Mouse (Mus musculus): Measurements from ENCODE around the gene Ccdc66.

Ccdc66 gene

DNA sequence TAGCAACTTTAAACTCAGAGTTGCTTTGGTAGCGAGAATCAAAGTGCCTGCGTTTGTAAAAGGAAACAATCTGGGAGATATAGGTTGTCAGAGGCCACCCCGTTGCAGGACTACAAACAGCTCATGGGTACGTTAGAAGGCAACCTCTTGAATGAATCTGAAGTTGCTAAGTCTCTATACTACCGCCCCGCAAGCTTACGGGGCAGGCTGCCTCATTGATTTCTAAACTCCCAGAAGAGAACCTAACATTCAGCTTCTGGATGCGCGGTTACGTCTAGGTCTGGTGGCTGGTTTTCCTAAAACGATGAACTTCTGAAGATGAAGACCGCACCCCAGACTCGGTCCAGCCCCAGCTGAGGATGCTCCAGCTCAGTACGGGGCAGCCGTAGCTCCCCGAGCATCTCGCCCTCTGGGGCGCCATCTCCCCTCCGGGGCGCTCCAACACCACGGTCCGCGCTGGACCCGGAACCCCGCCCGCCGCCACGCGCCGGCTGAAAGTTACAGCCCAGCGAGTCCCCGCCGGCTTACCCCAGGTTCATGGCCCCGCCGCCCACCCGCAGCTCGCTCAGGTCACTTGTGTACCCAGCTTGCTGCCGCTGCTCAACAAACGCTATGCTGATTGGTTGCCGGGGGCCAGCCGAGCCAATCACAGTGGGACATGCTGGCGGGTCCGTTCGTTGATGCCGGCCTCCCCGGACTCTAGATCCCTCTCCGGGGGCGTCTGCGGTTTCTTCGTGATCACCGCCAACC, at the start of gene Ccdc66:
Gene Ccdc66, minus strand, starts transcription at position 567 of the 750 bp plus-strand sequence.
- peak; percentile 100 for DNase-seq

DNA sequence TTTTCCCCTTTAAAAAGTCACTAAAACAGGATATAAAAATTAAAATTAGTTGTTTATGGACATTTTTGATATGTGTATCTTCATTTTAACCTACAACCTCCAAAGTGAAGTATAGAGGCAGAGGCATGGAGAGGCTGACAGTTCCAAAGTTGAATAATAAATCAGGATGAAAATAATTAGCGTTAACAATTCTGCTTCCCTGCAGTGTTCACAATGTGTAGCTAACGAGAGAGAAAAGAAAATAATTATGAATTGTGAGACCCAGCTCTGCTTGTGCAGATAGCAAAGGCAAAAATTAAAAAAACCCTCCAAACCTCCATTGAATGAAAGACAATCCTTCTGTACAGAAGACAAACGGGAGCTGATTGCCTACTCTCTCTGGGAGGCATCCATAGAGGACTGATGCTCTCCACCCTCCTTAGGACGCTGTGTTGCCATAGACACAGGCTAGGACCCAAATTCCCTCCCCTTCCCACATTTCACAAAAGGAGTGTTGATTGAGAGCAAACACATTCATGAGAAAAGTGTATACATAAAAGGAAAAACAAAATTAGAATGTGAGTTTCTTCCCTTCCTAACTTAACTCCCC, 35.7 kb upstream of the Ccdc66 start:
- no peak for DNase-seq

DNA sequence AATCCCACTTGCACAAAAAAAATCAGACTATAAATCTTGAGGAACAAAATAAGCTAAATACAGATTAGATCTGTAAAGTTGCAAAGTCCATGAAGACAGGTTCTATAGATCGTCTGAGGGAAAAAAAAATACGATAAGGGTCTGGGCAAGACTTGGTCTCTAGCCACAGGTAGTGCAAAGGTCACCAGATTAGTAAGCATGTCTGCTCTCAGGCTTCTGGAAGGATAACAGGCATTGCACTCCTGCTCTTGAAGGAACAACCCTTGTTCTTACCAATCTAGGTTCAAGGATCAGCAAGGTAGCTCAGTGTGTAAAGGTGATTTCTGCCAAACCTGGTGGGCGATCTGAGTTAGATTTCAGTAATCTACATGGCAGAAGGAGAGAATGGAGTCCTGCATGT, 28.2 kb upstream of the Ccdc66 start:
- no peak for DNase-seq

DNA sequence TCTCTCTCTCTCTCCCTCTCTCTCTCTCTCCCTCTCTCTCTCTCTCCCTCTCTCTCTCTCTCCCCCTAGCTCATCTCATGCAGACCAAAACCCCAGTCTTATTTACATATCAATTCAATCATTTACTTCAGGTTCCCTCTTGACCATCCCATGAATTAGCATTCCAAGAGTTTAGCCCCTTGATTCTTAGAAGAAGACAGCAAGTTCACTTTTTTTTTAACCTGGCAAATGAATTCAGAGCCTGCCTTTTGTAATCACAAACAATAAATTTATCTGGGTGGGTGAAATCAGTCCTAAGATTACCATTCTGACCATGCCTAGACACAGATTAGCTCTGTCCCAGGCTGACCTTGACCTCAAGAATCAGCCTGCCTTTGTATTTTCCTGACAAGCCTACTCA, 16.3 kb upstream of the Ccdc66 start:
- DNase-seq: no peak

DNA sequence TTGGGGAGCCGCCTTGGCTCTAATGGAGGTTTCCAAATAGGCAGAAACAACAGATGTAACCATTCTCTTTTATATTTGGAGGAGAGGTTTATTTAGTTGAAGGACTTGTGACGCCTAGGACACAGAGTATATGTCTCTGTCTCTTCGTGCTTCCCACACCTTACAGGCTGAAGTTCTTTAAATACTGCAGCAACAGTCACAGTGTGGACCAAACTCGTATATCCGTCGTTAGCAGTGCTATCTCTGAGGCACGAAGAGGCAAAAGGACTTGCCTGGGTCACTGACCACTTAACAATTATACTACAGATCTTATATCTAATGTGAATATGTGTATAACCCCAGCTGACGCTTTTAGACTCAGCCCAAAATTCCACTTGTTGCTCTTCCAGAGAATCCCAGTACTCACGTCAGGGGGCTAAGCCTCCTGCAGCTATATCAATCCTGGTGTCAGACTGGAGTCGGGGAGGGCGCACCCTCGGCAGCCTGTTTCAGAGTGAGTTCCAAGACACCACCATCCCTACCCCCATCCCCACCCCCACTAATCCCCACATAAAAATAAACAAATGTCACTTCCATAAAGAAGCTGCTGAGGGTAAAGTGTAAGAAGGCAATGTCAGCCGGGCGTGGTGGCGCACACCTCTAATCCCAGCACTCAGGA, 513 bp upstream of the Ccdc66 start:
- DNase-seq: no peak

DNA sequence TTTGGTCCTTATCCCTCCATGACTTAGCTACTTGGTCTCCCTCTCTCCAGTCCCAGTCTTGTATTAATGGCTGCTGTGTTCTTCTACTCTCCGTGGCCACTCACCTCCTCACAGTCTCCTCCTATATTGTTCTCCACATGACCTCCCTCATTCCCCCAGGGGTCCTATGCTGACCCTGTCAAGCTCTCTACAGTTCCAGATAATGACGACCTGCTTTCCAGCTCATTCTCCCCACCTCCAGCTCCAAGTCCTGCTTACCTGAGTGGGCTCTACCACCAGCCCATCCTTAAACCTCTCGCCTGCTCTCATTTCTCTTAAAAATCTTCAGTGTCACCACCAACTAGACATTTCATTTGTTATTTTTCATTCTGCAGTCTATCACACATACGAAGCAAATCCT, 7.2 kb downstream of the Ccdc66 start:
- no peak for DNase-seq

DNA sequence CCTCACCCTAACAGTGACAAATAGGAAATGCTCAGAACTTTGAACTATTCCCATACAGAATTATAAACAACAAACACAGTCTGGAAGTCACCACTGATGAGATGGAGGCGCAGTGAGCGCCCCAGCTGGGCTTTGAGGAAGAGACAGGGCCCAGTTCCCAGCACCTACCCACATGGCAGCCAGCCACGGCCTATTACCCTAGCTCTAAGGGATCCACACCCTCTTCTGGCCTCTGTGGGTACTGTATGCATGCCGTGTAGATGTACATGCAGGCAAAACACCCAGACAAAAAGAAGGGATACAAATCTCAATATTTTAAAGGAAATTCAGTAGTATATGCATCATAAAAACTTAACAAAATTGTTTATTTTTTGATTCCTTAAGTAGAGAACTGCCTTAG, 14.7 kb downstream of the Ccdc66 start:
- no peak for DNase-seq

DNA sequence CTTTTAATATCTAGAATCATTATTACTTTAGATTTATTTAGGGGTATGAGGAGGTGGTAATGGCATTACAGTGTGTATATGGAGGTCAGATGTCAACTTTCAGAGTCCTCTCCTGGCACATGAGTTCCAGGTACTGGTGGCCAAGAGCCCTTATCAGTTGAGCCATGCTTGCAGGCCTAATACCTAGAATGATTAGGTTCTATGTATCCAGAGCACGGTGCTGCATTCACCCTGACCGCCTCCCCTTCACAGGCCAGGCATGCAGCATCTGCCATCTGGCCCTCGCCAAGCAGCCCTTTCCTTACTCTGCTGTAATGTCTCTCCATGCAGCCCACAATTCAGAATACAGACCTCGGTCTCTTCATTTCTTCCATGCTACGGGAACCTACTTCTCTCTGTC, 16.9 kb downstream of the Ccdc66 start:
- DNase-seq: no peak

DNA sequence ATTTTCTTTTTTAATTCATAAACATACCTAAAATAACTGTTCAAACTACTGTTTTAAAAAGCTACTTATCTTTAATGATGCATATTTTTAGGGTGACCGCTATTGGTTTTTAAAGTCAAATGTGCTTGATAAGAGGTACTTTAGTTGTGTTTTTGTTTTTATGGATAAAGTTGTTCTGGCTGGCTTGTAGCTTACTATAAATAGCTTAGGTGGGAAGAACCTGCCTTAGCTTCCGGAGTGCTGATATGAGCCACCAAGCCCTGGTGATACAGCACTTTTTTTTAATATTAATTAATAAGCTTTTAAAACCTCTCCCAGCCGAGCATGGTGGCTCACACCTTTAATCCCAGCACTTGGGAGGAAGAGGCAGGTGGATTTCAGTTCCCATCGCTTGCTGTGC, 61.3 kb downstream of the Ccdc66 start:
- no peak for DNase-seq

DNA sequence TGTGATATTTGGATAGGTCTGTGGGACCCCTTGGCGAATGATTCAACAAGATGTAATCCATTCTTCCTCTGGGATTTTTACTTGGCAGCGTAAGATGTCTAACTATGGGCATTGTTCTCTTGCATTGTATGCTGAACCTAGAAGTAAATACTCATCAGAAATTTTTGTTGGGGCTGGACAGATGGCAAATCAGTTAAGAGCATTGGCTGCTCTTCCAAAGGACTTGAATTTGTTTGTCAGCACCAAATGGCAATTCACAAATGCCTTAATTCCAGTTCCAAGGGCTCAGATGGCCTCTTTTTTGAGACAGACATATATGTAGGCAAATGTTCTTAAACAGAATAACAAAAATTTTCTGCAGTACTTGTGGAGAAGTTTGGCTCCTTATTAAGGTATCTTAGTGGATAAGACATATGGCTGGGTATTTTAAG, 63.4 kb downstream of the Ccdc66 start:
- no peak for DNase-seq

DNA sequence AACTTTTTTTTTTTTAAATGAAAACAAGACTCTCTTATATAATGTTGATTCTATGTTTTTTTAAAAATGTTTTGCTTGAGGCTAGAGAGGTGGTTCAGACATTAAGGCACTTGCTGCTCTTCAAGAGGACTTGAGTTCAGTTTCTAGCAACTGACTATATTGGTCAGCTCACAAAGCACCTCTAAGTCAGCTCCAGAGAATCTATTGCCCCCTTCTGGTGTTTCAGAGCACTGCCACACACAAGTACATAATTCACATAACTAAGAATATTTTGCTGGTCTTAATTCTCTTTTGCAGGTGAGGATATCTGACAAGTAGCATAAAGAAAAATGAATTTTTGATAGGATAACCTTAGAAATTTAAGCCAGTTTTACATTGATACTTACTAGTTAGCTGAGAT, 67.3 kb downstream of the Ccdc66 start:
- peak; percentile 18 for DNase-seq

DNA sequence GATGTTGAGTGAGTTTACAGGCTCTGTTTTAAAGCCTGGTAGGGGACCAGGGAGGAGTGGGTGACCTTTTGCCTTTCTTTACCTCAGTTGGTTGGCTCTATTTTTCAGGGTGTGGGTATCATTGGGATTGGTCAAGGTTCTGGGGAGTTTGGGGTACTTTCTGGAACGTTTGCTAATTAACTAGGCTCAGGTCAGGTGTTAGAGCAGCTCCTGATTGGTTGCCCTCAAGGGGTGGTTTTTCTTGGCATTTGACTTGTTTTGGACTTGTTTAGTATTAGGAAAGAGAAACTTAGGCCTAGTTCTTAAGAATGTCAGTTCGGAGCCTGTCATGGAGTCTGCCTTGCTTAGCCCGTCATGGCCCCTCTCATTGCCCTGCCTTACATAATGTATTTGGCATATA, 71.4 kb downstream of the Ccdc66 start:
- DNase-seq: no peak

DNA sequence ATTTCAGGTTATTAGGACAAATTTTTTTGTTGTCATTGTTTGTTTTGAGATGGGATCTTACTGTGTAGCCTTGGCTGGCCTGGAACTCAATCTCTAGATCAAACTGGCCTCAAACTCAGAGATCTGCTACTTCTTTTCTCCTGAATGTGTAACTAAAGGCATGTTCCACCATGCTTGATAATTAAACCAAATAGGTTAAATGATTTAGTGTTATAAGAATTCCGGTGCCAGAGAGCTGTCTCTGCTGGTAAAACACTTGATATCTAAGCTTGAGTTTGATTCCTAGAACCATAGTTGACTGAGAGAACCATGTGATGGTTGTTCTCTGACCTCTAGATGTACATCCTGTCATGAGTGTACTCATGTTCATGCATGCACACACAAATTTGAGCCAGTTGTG, 72.1 kb downstream of the Ccdc66 start:
- no peak for DNase-seq

DNA sequence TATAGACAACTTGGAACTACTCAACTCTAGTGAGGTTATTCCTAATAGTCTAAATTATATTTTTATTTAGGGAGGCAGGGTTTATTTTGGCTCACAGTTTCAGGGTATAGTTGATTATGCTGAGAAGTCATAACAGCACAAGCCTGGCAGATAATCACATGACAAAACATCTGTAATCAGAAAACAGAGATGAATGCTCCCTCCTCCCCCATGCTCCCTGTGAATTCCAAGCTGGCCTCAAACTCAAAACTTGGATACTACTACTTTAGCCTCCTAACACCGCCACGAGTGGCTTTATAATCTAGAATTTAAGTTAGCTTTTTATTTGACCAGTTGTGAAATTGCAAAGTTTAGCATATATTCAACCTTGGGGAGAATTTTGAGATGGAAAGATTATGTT, 76.2 kb downstream of the Ccdc66 start:
- no peak for DNase-seq
